Mouse (Mus musculus): ENCODE results near the gene Pitpnm1.

The Pitpnm1 gene

GRCm38 (mm10) chr19:4068717-4069410, 30.9 kb upstream of the Pitpnm1 start:
- no peak for DNase-seq (ENCODE audit: low spot score in 2 of 2)

- no peak for DNase-seq (ENCODE audit: low spot score in 2 of 2)
Observed at GRCm38 (mm10) chr19:4070311-4070710, 29.5 kb upstream of the Pitpnm1 start.

- DNase-seq (ENCODE audit: low spot score in 2 of 2): no peak
Observed at GRCm38 (mm10) chr19:4070756-4071155, 29.0 kb upstream of the Pitpnm1 start.

GRCm38 (mm10) chr19:4071406-4071805, 28.4 kb upstream of the Pitpnm1 start:
- DNase-seq (ENCODE audit: low spot score in 2 of 2): no peak

GRCm38 (mm10) chr19:4072706-4073424, 26.9 kb upstream of the Pitpnm1 start:
- DNase-seq (ENCODE audit: low spot score in 2 of 2): no peak

GRCm38 (mm10) chr19:4075531-4075930, 24.3 kb upstream of the Pitpnm1 start:
- no peak for DNase-seq (ENCODE audit: low spot score in 2 of 2)

GRCm38 (mm10) chr19:4079594-4079993, 20.2 kb upstream of the Pitpnm1 start:
- no peak for DNase-seq (ENCODE audit: low spot score in 2 of 2)

GRCm38 (mm10) chr19:4080511-4081009, 19.2 kb upstream of the Pitpnm1 start:
- no peak for DNase-seq (ENCODE audit: low spot score in 2 of 2)

- peak in 1 of 2 experiments; percentile 8 for DNase-seq (ENCODE audit: low spot score in 2 of 2)
Observed at GRCm38 (mm10) chr19:4081394-4081793, 18.4 kb upstream of the Pitpnm1 start, which contains the start of gene Cabp2. Gene Cabp2, plus strand, starts transcription at chr19:4081578.

GRCm38 (mm10) chr19:4082219-4082965, 17.4 kb upstream of the Pitpnm1 start:
- peak in 1 of 2 experiments; percentile 14 for DNase-seq (ENCODE audit: low spot score in 2 of 2)

- peak in 1 of 2 experiments; percentile 17 for DNase-seq (ENCODE audit: low spot score in 2 of 2)
Observed at GRCm38 (mm10) chr19:4083316-4083715, 16.5 kb upstream of the Pitpnm1 start.

GRCm38 (mm10) chr19:4083826-4084225, 16.0 kb upstream of the Pitpnm1 start:
- peak in 1 of 2 experiments; percentile 14 for DNase-seq (ENCODE audit: low spot score in 2 of 2)

- DNase-seq (ENCODE audit: low spot score in 2 of 2): peak in 1 of 2 experiments; percentile 6
Observed at GRCm38 (mm10) chr19:4084984-4085383, 14.8 kb upstream of the Pitpnm1 start.

- peak in 1 of 2 experiments; percentile 17 for DNase-seq (ENCODE audit: low spot score in 2 of 2)
Observed at GRCm38 (mm10) chr19:4086156-4086555, 13.6 kb upstream of the Pitpnm1 start.

- DNase-seq (ENCODE audit: low spot score in 2 of 2): peak in 1 of 2 experiments; percentile 12
Observed at GRCm38 (mm10) chr19:4087090-4087489, 12.7 kb upstream of the Pitpnm1 start.

- peak in 1 of 2 experiments; percentile 14 for DNase-seq (ENCODE audit: low spot score in 2 of 2)
Observed at GRCm38 (mm10) chr19:4088146-4088545, 11.7 kb upstream of the Pitpnm1 start.

- DNase-seq (ENCODE audit: low spot score in 2 of 2): no peak
Observed at GRCm38 (mm10) chr19:4089128-4089527, 10.7 kb upstream of the Pitpnm1 start.

- DNase-seq (ENCODE audit: low spot score in 2 of 2): no peak
Observed at GRCm38 (mm10) chr19:4090446-4090845, 9.4 kb upstream of the Pitpnm1 start.

- DNase-seq (ENCODE audit: low spot score in 2 of 2): no peak
Observed at GRCm38 (mm10) chr19:4091383-4091782, 8.4 kb upstream of the Pitpnm1 start.

- no peak for DNase-seq (ENCODE audit: low spot score in 2 of 2)
Observed at GRCm38 (mm10) chr19:4092750-4093149, 7.0 kb upstream of the Pitpnm1 start.

- no peak for DNase-seq (ENCODE audit: low spot score in 2 of 2)
Observed at GRCm38 (mm10) chr19:4093772-4094171, 6.0 kb upstream of the Pitpnm1 start.

- DNase-seq (ENCODE audit: low spot score in 2 of 2): no peak
Observed at GRCm38 (mm10) chr19:4094348-4094747, 5.5 kb upstream of the Pitpnm1 start.
